Mouse (Mus musculus): ENCODE measurements around the gene Stk38l. TPM values are rescaled to one million over a fixed set of nuclear protein-coding genes. Genes with fewer than 3 reads are reported as not detected.
A peak's percentile ranks its signal among the peaks of the same experiment; 100 is the strongest.
"Not testable (repeated sequence)": the region's sequence is repeated elsewhere in the genome, so short reads cannot be mapped to it uniquely, and the experiment has no call there.

The Stk38l gene
- total RNA-seq, 2 experiments from 2014 or later: 21.4 to 22.2 TPM

GRCm38 (mm10) chr6:146768813-146769404 lies 44.1 kb downstream of the Stk38l start:
- DNase-seq (ENCODE audit: extremely low spot score in 1 of 2, low spot score in 1 of 2): no peak

GRCm38 (mm10) chr6:146770005-146770745 lies 45.4 kb downstream of the Stk38l start:
- no peak for DNase-seq (ENCODE audit: extremely low spot score in 1 of 2, low spot score in 1 of 2)

GRCm38 (mm10) chr6:146770808-146771207 lies 46.0 kb downstream of the Stk38l start:
- DNase-seq (ENCODE audit: extremely low spot score in 1 of 2, low spot score in 1 of 2): no peak

- not testable (repeated sequence) for DNase-seq (ENCODE audit: extremely low spot score in 1 of 2, low spot score in 1 of 2)
Observed at GRCm38 (mm10) chr6:146775864-146776263, 51.1 kb downstream of the Stk38l start.

GRCm38 (mm10) chr6:146776610-146777389 lies 52.0 kb downstream of the Stk38l start:
- no peak for DNase-seq (ENCODE audit: extremely low spot score in 1 of 2, low spot score in 1 of 2)

- no peak for DNase-seq (ENCODE audit: extremely low spot score in 1 of 2, low spot score in 1 of 2)
Observed at GRCm38 (mm10) chr6:146778055-146778454, 53.3 kb downstream of the Stk38l start.

- DNase-seq (ENCODE audit: extremely low spot score in 1 of 2, low spot score in 1 of 2): no peak
Observed at GRCm38 (mm10) chr6:146781566-146781965, 56.8 kb downstream of the Stk38l start.

GRCm38 (mm10) chr6:146793527-146793926 lies 68.7 kb downstream of the Stk38l start:
- no peak for DNase-seq (ENCODE audit: extremely low spot score in 1 of 2, low spot score in 1 of 2)

- peak in 1 of 2 experiments; percentile 5 for DNase-seq (ENCODE audit: extremely low spot score in 1 of 2, low spot score in 1 of 2)
Observed at GRCm38 (mm10) chr6:146795166-146795923, 70.5 kb downstream of the Stk38l start.

GRCm38 (mm10) chr6:146795924-146796545 lies 71.2 kb downstream of the Stk38l start, which contains the start of gene Arntl2:
Arntl2 (plus strand) TSS chr6:146796055.
- DNase-seq (ENCODE audit: extremely low spot score in 1 of 2, low spot score in 1 of 2): peak; percentile 56 to 63

GRCm38 (mm10) chr6:146797446-146797845 lies 72.7 kb downstream of the Stk38l start:
- no peak for DNase-seq (ENCODE audit: extremely low spot score in 1 of 2, low spot score in 1 of 2)

- DNase-seq (ENCODE audit: extremely low spot score in 1 of 2, low spot score in 1 of 2): no peak
Observed at GRCm38 (mm10) chr6:146809991-146810390, 85.2 kb downstream of the Stk38l start.

- no peak for DNase-seq (ENCODE audit: extremely low spot score in 1 of 2, low spot score in 1 of 2)
Observed at GRCm38 (mm10) chr6:146813007-146813406, 88.2 kb downstream of the Stk38l start.

GRCm38 (mm10) chr6:146820177-146820965 lies 95.6 kb downstream of the Stk38l start:
- no peak for DNase-seq (ENCODE audit: extremely low spot score in 1 of 2, low spot score in 1 of 2)

GRCm38 (mm10) chr6:146821958-146822357 lies 97.2 kb downstream of the Stk38l start:
- no peak for DNase-seq (ENCODE audit: extremely low spot score in 1 of 2, low spot score in 1 of 2)

- DNase-seq (ENCODE audit: extremely low spot score in 1 of 2, low spot score in 1 of 2): peak; percentile 39 to 72
Observed at GRCm38 (mm10) chr6:146824727-146825486, 100.1 kb downstream of the Stk38l start.

GRCm38 (mm10) chr6:146825487-146825773 lies 100.6 kb downstream of the Stk38l start:
- DNase-seq (ENCODE audit: extremely low spot score in 1 of 2, low spot score in 1 of 2): no peak
